Mouse (Mus musculus): Measurements from ENCODE around the gene Spcs2. TPM values are rescaled to one million over a fixed set of nuclear protein-coding genes. Genes with fewer than 3 reads are reported as not detected.
"Not testable (repeated sequence)": the region's sequence is repeated elsewhere in the genome, so short reads cannot be mapped to it uniquely, and the experiment has no call there.

The Spcs2 gene
- total and polyA plus RNA-seq, 3 experiments, result 203 to 272 (median 232) TPM

DNA sequence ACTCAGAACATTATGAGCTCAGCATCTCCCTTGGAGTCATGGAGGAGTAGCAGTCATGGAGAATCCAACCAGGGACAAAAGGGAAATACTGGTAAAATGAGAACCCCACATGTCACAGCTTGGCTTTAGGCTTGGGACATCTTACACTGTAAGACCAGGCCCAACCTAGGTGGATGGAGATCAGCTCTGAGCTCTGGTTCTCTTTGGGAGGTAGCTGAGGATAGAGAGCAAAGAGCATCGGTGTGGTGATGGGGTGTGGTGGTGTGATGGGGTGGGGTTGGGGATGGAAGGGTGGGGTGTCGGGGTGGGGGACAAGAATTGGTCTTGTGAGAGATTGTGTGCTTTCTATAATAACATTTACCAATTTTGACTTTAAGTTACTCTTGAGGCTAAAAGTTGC lies 52.4 kb downstream of the Spcs2 start:
- H3K36me3 ChIP-seq (replicated peaks in 1 of 2; ENCODE audit: control insufficient read depth in 1 of 2, insufficient read depth in 1 of 2, low read length in 1 of 2), result peaks cover 35 to 63% of the 10 kb centered on the region in 2 experiments
- no peak overlapping the region for H3K4me2 ChIP-seq (ENCODE audit: insufficient read depth, low read depth, poor library complexity, severe bottlenecking)
- H3K4me3 ChIP-seq (replicated peaks in 1 of 3; ENCODE audit: low read depth in 2 of 3, low read length in 2 of 3, poor library complexity in 1 of 3), result no peak overlapping the region
- dilution Hi-C loops (cut with MboI; ENCODE audit: extremely low pct_ligation_motif_present, extremely low pct_unique_long_range_greater_than_20kb, low sequenced_read_pairs) (no loop called here), in situ Hi-C loops (cut with MboI; ENCODE audit: low pct_ligation_motif_present, low pct_unique_long_range_greater_than_20kb, low sequenced_read_pairs) (loop anchor here (5.0 kb wide), 1 partner anchor 61 kb away; no protein-coding TSS in a partner anchor)
- no peaks in the 10 kb centered on the region for H3K79me2 ChIP-seq (replicated peaks; ENCODE audit: control insufficient read depth, extremely low read depth, insufficient read depth, poor library complexity, severe bottlenecking)
- DNase-seq (ENCODE audit: extremely low read depth), result no peak
- H3K27me3 ChIP-seq (replicated peaks), result no peaks in the 10 kb centered on the region
- no peak overlapping the region for H3K27ac ChIP-seq (ENCODE audit: insufficient read depth, low read depth)
- TF ChIP-seq TBP (conservative IDR thresholded peaks at IDR 0.05; ENCODE audit: low read depth, low read length), result no peak
- TF ChIP-seq MAFK (IDR thresholded peaks at IDR 0.05; ENCODE audit: insufficient replicate concordance, low read length), result no peak
- no peak for TF ChIP-seq RCOR1 (conservative IDR thresholded peaks at IDR 0.05; ENCODE audit: low read depth, low read length)
- TF ChIP-seq ZNF384 (IDR thresholded peaks at IDR 0.05; ENCODE audit: low read depth, low read length), result no peak
- no peak for TF ChIP-seq USF1 (IDR thresholded peaks at IDR 0.05; ENCODE audit: low read depth, low read length)
- no peak for TF ChIP-seq TCF12 (IDR thresholded peaks at IDR 0.05; ENCODE audit: low read depth, low read length)
- no peak for TF ChIP-seq NRF1 (IDR thresholded peaks at IDR 0.05; ENCODE audit: low read depth, low read length)
- TF ChIP-seq EP300 (IDR thresholded peaks at IDR 0.05; ENCODE audit: low read length), result no peak
- TF ChIP-seq JUND (conservative IDR thresholded peaks at IDR 0.05; ENCODE audit: low read depth, low read length), result no peak
- TF ChIP-seq BHLHE40 (IDR thresholded peaks at IDR 0.05; ENCODE audit: low read depth, low read length), result no peak
- no peak overlapping the region for H3K9ac ChIP-seq (ENCODE audit: insufficient read depth, low read depth)
- no peaks in the 10 kb centered on the region for H3K9me3 ChIP-seq (replicated peaks; ENCODE audit: low read length)
- H3K4me1 ChIP-seq (ENCODE audit: control insufficient read depth in 1 of 2, insufficient read depth in 2 of 2), result peaks cover 0 to 11% of the 10 kb centered on the region in 2 experiments; a peak in 2 of 4 replicates

DNA sequence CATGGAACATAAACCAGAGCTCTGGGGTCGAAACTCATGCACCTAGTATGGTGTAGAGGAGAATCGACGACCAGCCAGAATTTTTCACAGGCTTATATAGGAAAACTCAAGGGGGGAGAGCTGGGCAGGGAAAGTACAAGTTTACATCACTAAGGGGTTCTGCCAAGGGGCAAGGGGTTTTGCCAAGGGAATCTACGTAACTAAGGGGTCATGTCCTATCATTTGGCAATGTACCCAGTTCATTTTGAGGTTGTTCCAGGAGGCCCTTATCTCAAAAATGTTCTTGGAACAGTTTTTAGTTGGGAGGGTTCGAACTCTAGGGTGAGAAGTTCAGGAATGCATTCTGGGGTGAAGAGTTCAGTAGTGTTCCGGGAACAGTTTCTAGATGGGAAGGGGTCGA lies 56.2 kb downstream of the Spcs2 start:
- H3K27ac ChIP-seq (ENCODE audit: insufficient read depth, low read depth); H3K4me2 ChIP-seq (ENCODE audit: insufficient read depth, low read depth, poor library complexity, severe bottlenecking); H3K27me3 ChIP-seq (replicated peaks); H3K79me2 ChIP-seq (replicated peaks; ENCODE audit: control insufficient read depth, extremely low read depth, insufficient read depth, poor library complexity, severe bottlenecking); H3K4me3 ChIP-seq (replicated peaks in 1 of 3; ENCODE audit: low read depth in 2 of 3, low read length in 2 of 3, poor library complexity in 1 of 3); H3K9me3 ChIP-seq (replicated peaks; ENCODE audit: low read length); in situ Hi-C loops (cut with MboI; ENCODE audit: low pct_ligation_motif_present, low pct_unique_long_range_greater_than_20kb, low sequenced_read_pairs); DNase-seq (ENCODE audit: extremely low read depth); dilution Hi-C loops (cut with MboI; ENCODE audit: extremely low pct_ligation_motif_present, extremely low pct_unique_long_range_greater_than_20kb, low sequenced_read_pairs); H3K9ac ChIP-seq (ENCODE audit: insufficient read depth, low read depth): not testable (repeated sequence)
- Histone ChIP-seq H3K36me3 (replicated peaks in 1 of 2; ENCODE audit: control insufficient read depth in 1 of 2, insufficient read depth in 1 of 2, low read length in 1 of 2) (peaks cover 8 to 29% of the 10 kb centered on the region in 2 experiments), H3K4me1 (ENCODE audit: control insufficient read depth in 1 of 2, insufficient read depth in 2 of 2) (peaks cover 0 to 11% of the 10 kb centered on the region in 2 experiments; a peak in 2 of 4 replicates)

DNA sequence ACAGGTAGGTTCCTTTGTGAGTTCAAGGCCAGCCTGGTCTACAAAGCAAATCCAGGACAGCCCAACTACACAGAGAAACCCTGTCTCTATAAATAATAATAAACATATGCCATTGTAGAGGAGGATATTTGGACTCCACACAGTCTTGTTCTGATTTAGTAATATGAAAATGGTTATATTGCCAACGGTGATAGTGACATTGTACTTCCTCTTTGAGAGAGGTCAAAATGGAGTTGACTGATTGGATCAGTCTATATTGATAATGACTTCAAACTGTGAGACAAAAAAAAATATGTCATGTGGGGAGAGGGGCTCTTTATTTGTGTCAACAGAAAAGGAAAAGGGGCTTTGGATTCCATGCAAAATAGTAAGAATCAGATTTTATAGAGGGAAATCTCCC lies 57.9 kb downstream of the Spcs2 start:
- H3K4me3 ChIP-seq (replicated peaks in 1 of 3; ENCODE audit: low read depth in 2 of 3, low read length in 2 of 3, poor library complexity in 1 of 3), result no peak overlapping the region
- no peak for DNase-seq (ENCODE audit: extremely low read depth)
- no peak overlapping the region for H3K27ac ChIP-seq (ENCODE audit: insufficient read depth, low read depth)
- dilution Hi-C loops (cut with MboI; ENCODE audit: extremely low pct_ligation_motif_present, extremely low pct_unique_long_range_greater_than_20kb, low sequenced_read_pairs) (no loop called here), in situ Hi-C loops (cut with MboI; ENCODE audit: low pct_ligation_motif_present, low pct_unique_long_range_greater_than_20kb, low sequenced_read_pairs) (no loop called here)
- no peaks in the 10 kb centered on the region for H3K79me2 ChIP-seq (replicated peaks; ENCODE audit: control insufficient read depth, extremely low read depth, insufficient read depth, poor library complexity, severe bottlenecking)
- H3K27me3 ChIP-seq (replicated peaks), result no peaks in the 10 kb centered on the region
- peaks cover 3 to 16% of the 10 kb centered on the region in 2 experiments for H3K36me3 ChIP-seq (replicated peaks in 1 of 2; ENCODE audit: control insufficient read depth in 1 of 2, insufficient read depth in 1 of 2, low read length in 1 of 2)
- no peak overlapping the region for H3K4me2 ChIP-seq (ENCODE audit: insufficient read depth, low read depth, poor library complexity, severe bottlenecking)
- H3K4me1 ChIP-seq (ENCODE audit: control insufficient read depth in 1 of 2, insufficient read depth in 2 of 2), result peaks cover 0 to 11% of the 10 kb centered on the region in 2 experiments; a peak in 2 of 4 replicates
- TF ChIP-seq ZKSCAN1 (IDR thresholded peaks at IDR 0.05; ENCODE audit: borderline replicate concordance, low read depth, low read length) (no peak), RAD21 (IDR thresholded peaks at IDR 0.05; ENCODE audit: low read depth, low read length) (no peak), JUND (conservative IDR thresholded peaks at IDR 0.05; ENCODE audit: low read depth, low read length) (no peak), MAZ (IDR thresholded peaks at IDR 0.05; ENCODE audit: low read depth, low read length) (no peak), E2F4 (IDR thresholded peaks at IDR 0.05; ENCODE audit: insufficient replicate concordance, low read depth, low read length) (no peak), BHLHE40 (IDR thresholded peaks at IDR 0.05; ENCODE audit: low read depth, low read length) (no peak), NRF1 (IDR thresholded peaks at IDR 0.05; ENCODE audit: low read depth, low read length) (no peak), NELFE (IDR thresholded peaks at IDR 0.05; ENCODE audit: low read depth, low read length) (no peak)
- peaks cover 5% of the 10 kb centered on the region for H3K9me3 ChIP-seq (replicated peaks; ENCODE audit: low read length)
- H3K9ac ChIP-seq (ENCODE audit: insufficient read depth, low read depth), result no peak overlapping the region

DNA sequence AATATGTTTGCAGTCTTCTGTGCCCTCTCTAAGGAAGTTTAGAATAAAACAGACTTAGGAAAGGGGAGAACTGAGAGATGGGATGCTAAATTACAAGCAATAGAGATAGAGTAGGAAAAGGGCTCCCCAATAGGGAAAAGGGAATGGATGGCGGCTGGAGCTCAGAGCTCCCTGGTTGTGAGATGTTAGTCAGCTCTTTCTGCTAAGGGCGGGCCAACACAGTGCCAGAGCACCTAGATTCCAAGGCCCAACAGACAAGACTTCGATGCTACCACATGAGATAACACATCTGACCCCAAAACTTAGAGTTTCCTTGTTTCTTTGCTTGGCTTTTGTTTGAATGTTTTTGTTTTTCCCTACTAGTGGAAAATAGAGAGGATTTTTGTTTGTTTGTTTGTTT lies 59.2 kb downstream of the Spcs2 start:
- H3K9ac ChIP-seq (ENCODE audit: insufficient read depth, low read depth); in situ Hi-C loops (cut with MboI; ENCODE audit: low pct_ligation_motif_present, low pct_unique_long_range_greater_than_20kb, low sequenced_read_pairs); H3K36me3 ChIP-seq (replicated peaks in 1 of 2; ENCODE audit: control insufficient read depth in 1 of 2, insufficient read depth in 1 of 2, low read length in 1 of 2); H3K79me2 ChIP-seq (replicated peaks; ENCODE audit: control insufficient read depth, extremely low read depth, insufficient read depth, poor library complexity, severe bottlenecking); dilution Hi-C loops (cut with MboI; ENCODE audit: extremely low pct_ligation_motif_present, extremely low pct_unique_long_range_greater_than_20kb, low sequenced_read_pairs); H3K4me2 ChIP-seq (ENCODE audit: insufficient read depth, low read depth, poor library complexity, severe bottlenecking); H3K4me1 ChIP-seq (ENCODE audit: control insufficient read depth in 1 of 2, insufficient read depth in 2 of 2); H3K9me3 ChIP-seq (replicated peaks; ENCODE audit: low read length); H3K4me3 ChIP-seq (replicated peaks in 1 of 3; ENCODE audit: low read depth in 2 of 3, low read length in 2 of 3, poor library complexity in 1 of 3); H3K27me3 ChIP-seq (replicated peaks); DNase-seq (ENCODE audit: extremely low read depth); H3K27ac ChIP-seq (ENCODE audit: insufficient read depth, low read depth): not testable (repeated sequence)
